Mouse (Mus musculus): ENCODE measurements around the gene Tdp2. TPM values are rescaled to one million over a fixed set of nuclear protein-coding genes. Genes with fewer than 3 reads are reported as not detected.

The Tdp2 gene
- polyA plus RNA-seq, 1 experiment: 5.4 TPM

GRCm38 (mm10) chr13:24859115-24859514 is 27.6 kb downstream of the Tdp2 start:
- no peak overlapping the region for H3K4me2 ChIP-seq (ENCODE audit: low read depth)
- TF ChIP-seq E2F4 (IDR thresholded peaks at IDR 0.05; ENCODE audit: insufficient read depth) (no peak), TCF3 (IDR thresholded peaks at IDR 0.05; ENCODE audit: insufficient read length, low read depth) (no peak), MYOD1 (IDR thresholded peaks at IDR 0.05; ENCODE audit: control insufficient read depth in 1 of 3, insufficient read length in 2 of 3, low read depth in 2 of 3) (no peak), POLR2A (IDR thresholded peaks at IDR 0.05; ENCODE audit: insufficient read length, low read depth) (no peak), SRF (IDR thresholded peaks at IDR 0.05; ENCODE audit: control insufficient read depth, insufficient read length, low read depth) (no peak), MAX (IDR thresholded peaks at IDR 0.05; ENCODE audit: low read depth) (no peak), USF1 (IDR thresholded peaks at IDR 0.05; ENCODE audit: low read depth) (no peak), POLR2AphosphoS2 (IDR thresholded peaks at IDR 0.05; ENCODE audit: insufficient read length, low read depth) (no peak), TCF12 (IDR thresholded peaks at IDR 0.05; ENCODE audit: insufficient read depth, poor library complexity, severe bottlenecking) (no peak), MYOG (IDR thresholded peaks at IDR 0.05; ENCODE audit: control insufficient read depth in 1 of 3, insufficient read depth in 1 of 3, insufficient read length in 2 of 3, low read depth in 2 of 3) (no peak), CEBPB (IDR thresholded peaks at IDR 0.05; ENCODE audit: insufficient read depth, poor library complexity, severe bottlenecking) (no peak), REST (IDR thresholded peaks at IDR 0.05; ENCODE audit: insufficient read depth, insufficient read length) (no peak)
- no peaks in the 10 kb centered on the region for H3K36me3 ChIP-seq (ENCODE audit: control insufficient read depth, insufficient read depth)
- no peaks in the 10 kb centered on the region for H3K79me2 ChIP-seq (ENCODE audit: control insufficient read depth, insufficient read depth)
- no peaks in the 10 kb centered on the region for H3K27me3 ChIP-seq (ENCODE audit: control insufficient read depth, insufficient read depth, insufficient read length)
- no peak overlapping the region for H3ac ChIP-seq (ENCODE audit: control insufficient read depth, insufficient read length)
- H3K4me3 ChIP-seq: no peak overlapping the region

- H3ac ChIP-seq (ENCODE audit: control insufficient read depth, insufficient read length): no peak overlapping the region
- no peak for TF ChIP-seq MAX (IDR thresholded peaks at IDR 0.05; ENCODE audit: low read depth)
- TF ChIP-seq TCF12 (IDR thresholded peaks at IDR 0.05; ENCODE audit: insufficient read depth, poor library complexity, severe bottlenecking): no peak
- no peak for TF ChIP-seq TCF3 (IDR thresholded peaks at IDR 0.05; ENCODE audit: insufficient read length, low read depth)
- TF ChIP-seq USF1 (IDR thresholded peaks at IDR 0.05; ENCODE audit: low read depth): no peak
- no peak for TF ChIP-seq CEBPB (IDR thresholded peaks at IDR 0.05; ENCODE audit: insufficient read depth, poor library complexity, severe bottlenecking)
- TF ChIP-seq E2F4 (IDR thresholded peaks at IDR 0.05; ENCODE audit: insufficient read depth): no peak
- no peak for TF ChIP-seq POLR2AphosphoS2 (IDR thresholded peaks at IDR 0.05; ENCODE audit: insufficient read length, low read depth)
- no peak for TF ChIP-seq SRF (IDR thresholded peaks at IDR 0.05; ENCODE audit: control insufficient read depth, insufficient read length, low read depth)
- no peak for TF ChIP-seq MYOD1 (IDR thresholded peaks at IDR 0.05; ENCODE audit: control insufficient read depth in 1 of 3, insufficient read length in 2 of 3, low read depth in 2 of 3)
- no peak for TF ChIP-seq POLR2A (IDR thresholded peaks at IDR 0.05; ENCODE audit: insufficient read length, low read depth)
- TF ChIP-seq MYOG (IDR thresholded peaks at IDR 0.05; ENCODE audit: control insufficient read depth in 1 of 3, insufficient read depth in 1 of 3, insufficient read length in 2 of 3, low read depth in 2 of 3): no peak
- TF ChIP-seq REST (IDR thresholded peaks at IDR 0.05; ENCODE audit: insufficient read depth, insufficient read length): no peak
- H3K27me3 ChIP-seq (ENCODE audit: control insufficient read depth, insufficient read depth, insufficient read length): no peaks in the 10 kb centered on the region
- H3K36me3 ChIP-seq (ENCODE audit: control insufficient read depth, insufficient read depth): no peaks in the 10 kb centered on the region
- H3K79me2 ChIP-seq (ENCODE audit: control insufficient read depth, insufficient read depth): no peaks in the 10 kb centered on the region
- H3K4me3 ChIP-seq: no peak overlapping the region
- H3K4me2 ChIP-seq (ENCODE audit: low read depth): no peak overlapping the region
Observed at GRCm38 (mm10) chr13:24861084-24861483, 29.6 kb downstream of the Tdp2 start.

DNA sequence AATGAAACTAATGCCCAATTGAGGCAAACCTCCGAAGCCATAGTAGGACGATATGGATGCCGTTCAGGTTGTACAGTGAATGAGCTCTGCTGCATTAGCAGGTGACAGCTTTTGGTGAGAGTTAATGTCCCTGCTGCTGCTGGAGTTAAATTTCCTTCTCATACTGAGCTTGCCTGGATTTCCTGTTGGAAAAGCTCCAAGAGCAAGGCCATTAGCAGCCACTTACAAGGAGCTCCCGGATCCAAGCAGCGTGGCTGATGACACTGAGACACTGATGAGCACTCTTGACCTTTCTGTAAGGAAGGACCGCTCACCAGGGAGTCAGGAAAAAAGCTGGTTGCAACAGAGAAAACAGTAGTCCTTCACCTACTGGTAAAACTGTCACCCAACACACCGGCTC is 30.5 kb downstream of the Tdp2 start:
- Histone ChIP-seq H3K27me3 (ENCODE audit: control insufficient read depth, insufficient read depth, insufficient read length) (no peaks in the 10 kb centered on the region), H3K36me3 (ENCODE audit: control insufficient read depth, insufficient read depth) (no peaks in the 10 kb centered on the region), H3K4me3 (no peak overlapping the region), H3K79me2 (ENCODE audit: control insufficient read depth, insufficient read depth) (no peaks in the 10 kb centered on the region), H3K4me2 (ENCODE audit: low read depth) (no peak overlapping the region), H3ac (ENCODE audit: control insufficient read depth, insufficient read length) (no peak overlapping the region)
- TF ChIP-seq POLR2AphosphoS2 (IDR thresholded peaks at IDR 0.05; ENCODE audit: insufficient read length, low read depth) (no peak), MYOG (IDR thresholded peaks at IDR 0.05; ENCODE audit: control insufficient read depth in 1 of 3, insufficient read depth in 1 of 3, insufficient read length in 2 of 3, low read depth in 2 of 3) (no peak), TCF3 (IDR thresholded peaks at IDR 0.05; ENCODE audit: insufficient read length, low read depth) (no peak), SRF (IDR thresholded peaks at IDR 0.05; ENCODE audit: control insufficient read depth, insufficient read length, low read depth) (no peak), REST (IDR thresholded peaks at IDR 0.05; ENCODE audit: insufficient read depth, insufficient read length) (no peak), MAX (IDR thresholded peaks at IDR 0.05; ENCODE audit: low read depth) (no peak), POLR2A (IDR thresholded peaks at IDR 0.05; ENCODE audit: insufficient read length, low read depth) (no peak), E2F4 (IDR thresholded peaks at IDR 0.05; ENCODE audit: insufficient read depth) (no peak), CEBPB (IDR thresholded peaks at IDR 0.05; ENCODE audit: insufficient read depth, poor library complexity, severe bottlenecking) (no peak), USF1 (IDR thresholded peaks at IDR 0.05; ENCODE audit: low read depth) (no peak), TCF12 (IDR thresholded peaks at IDR 0.05; ENCODE audit: insufficient read depth, poor library complexity, severe bottlenecking) (no peak), MYOD1 (IDR thresholded peaks at IDR 0.05; ENCODE audit: control insufficient read depth in 1 of 3, insufficient read length in 2 of 3, low read depth in 2 of 3) (no peak)

DNA sequence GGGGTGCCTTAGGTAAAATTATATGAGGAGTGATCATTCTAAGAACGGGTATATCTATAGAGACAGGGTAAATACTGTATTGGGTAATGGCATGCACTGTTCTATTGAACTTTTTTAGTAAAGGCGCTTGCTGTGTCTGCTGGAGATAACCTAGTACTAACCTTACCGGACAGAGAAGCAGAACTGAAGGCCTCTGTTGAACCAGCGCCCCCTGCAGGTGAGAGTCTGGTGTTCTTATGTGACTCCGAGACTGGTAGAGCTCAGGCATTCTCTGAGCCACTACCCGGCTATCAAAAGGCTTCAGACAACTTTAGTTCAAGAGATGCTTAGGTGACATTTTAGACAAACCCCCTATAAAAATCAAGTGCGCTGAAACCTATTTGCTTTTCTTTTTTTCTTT is 31.0 kb downstream of the Tdp2 start:
- no peak overlapping the region for H3ac ChIP-seq (ENCODE audit: control insufficient read depth, insufficient read length)
- H3K4me3 ChIP-seq: no peak overlapping the region
- TF ChIP-seq CEBPB (IDR thresholded peaks at IDR 0.05; ENCODE audit: insufficient read depth, poor library complexity, severe bottlenecking) (no peak), REST (IDR thresholded peaks at IDR 0.05; ENCODE audit: insufficient read depth, insufficient read length) (no peak), USF1 (IDR thresholded peaks at IDR 0.05; ENCODE audit: low read depth) (no peak), SRF (IDR thresholded peaks at IDR 0.05; ENCODE audit: control insufficient read depth, insufficient read length, low read depth) (no peak), MYOG (IDR thresholded peaks at IDR 0.05; ENCODE audit: control insufficient read depth in 1 of 3, insufficient read depth in 1 of 3, insufficient read length in 2 of 3, low read depth in 2 of 3) (no peak), TCF12 (IDR thresholded peaks at IDR 0.05; ENCODE audit: insufficient read depth, poor library complexity, severe bottlenecking) (no peak), MAX (IDR thresholded peaks at IDR 0.05; ENCODE audit: low read depth) (no peak), POLR2AphosphoS2 (IDR thresholded peaks at IDR 0.05; ENCODE audit: insufficient read length, low read depth) (no peak), E2F4 (IDR thresholded peaks at IDR 0.05; ENCODE audit: insufficient read depth) (no peak), MYOD1 (IDR thresholded peaks at IDR 0.05; ENCODE audit: control insufficient read depth in 1 of 3, insufficient read length in 2 of 3, low read depth in 2 of 3) (no peak), POLR2A (IDR thresholded peaks at IDR 0.05; ENCODE audit: insufficient read length, low read depth) (no peak), TCF3 (IDR thresholded peaks at IDR 0.05; ENCODE audit: insufficient read length, low read depth) (no peak)
- no peaks in the 10 kb centered on the region for H3K27me3 ChIP-seq (ENCODE audit: control insufficient read depth, insufficient read depth, insufficient read length)
- no peak overlapping the region for H3K4me2 ChIP-seq (ENCODE audit: low read depth)
- no peaks in the 10 kb centered on the region for H3K79me2 ChIP-seq (ENCODE audit: control insufficient read depth, insufficient read depth)
- no peaks in the 10 kb centered on the region for H3K36me3 ChIP-seq (ENCODE audit: control insufficient read depth, insufficient read depth)

Data from myocyte (in vitro differentiated cells).